Mouse (Mus musculus): Measurements from ENCODE around the gene Rab34. TPM values are rescaled to one million over a fixed set of nuclear protein-coding genes. Genes with fewer than 3 reads are reported as not detected.

Gene Rab34
- polyA plus RNA-seq, 1 experiment, result 78.1 TPM

DNA sequence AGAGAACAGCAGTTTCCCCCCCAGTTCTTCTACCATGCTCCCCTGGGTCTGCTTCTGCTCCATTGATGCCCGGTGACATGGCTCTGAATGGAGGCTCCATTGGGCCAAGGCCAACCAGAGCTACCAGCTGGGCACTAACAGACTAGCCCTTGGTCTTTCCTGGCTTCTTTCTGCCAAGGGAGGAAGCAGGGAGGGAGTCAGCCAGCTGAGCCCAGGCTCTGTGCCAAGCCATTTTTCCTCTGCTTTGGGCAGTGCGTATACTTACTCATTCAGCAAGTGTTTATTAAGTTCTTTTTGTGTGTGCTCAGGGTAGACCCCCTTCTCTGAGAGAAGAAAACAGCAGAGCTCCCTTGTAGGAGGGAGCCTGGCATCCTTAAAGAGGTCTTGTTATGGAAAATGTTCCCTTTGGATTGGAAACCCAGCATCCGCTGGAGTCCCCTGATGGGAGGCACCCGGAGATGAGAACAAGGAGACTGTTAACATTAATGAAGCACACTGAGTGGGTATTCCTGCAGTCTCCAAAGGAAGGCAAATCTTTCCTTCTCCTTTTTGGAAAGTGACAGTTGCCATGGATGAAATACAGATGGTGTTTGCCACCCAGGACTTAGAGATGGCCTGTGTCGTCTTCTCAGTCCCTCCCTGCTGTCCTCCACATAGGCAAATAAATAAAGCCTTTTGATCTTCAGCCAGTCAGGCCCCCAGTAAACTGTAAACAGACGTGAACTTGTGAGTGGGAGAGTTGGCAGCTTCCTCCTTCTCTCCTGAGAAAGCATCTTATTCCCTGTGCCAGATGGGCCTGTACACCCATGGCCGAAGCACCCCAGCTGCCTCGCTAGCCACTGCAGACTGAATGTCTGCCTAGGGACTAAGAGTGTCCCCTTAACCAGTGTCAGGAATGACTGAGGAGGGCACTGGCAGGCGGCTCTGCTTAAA, 35.7 kb upstream of the Rab34 start:
- TF ChIP-seq POLR2A (IDR thresholded peaks at IDR 0.05; ENCODE audit: low read depth, low read length), result no peak
- no peak for TF ChIP-seq CTCF (conservative IDR thresholded peaks at IDR 0.05; ENCODE audit: insufficient read depth, insufficient read length, low read depth, low read length)
- Histone ChIP-seq H3K4me3 (ENCODE audit: insufficient read depth, low read depth, low read length) (no peak overlapping the region), H3K36me3 (ENCODE audit: control insufficient read depth, insufficient read depth, low read length) (no peaks in the 10 kb centered on the region), H3K27me3 (replicated peaks; ENCODE audit: control insufficient read depth, insufficient read depth, low read length) (no peaks in the 10 kb centered on the region), H3K4me1 (ENCODE audit: control insufficient read depth, insufficient read depth, low read length) (peaks cover 3% of the 10 kb centered on the region; the same call in 1 of the 2 replicates), H3K27ac (ENCODE audit: insufficient read depth, low read depth, low read length) (no peak overlapping the region)
- 49% methylated on average over 9 of the region's 9 CpGs for WGBS
- DNase-seq, result peak; percentile 76

- DNase-seq, result no peak
- Histone ChIP-seq H3K4me3 (ENCODE audit: insufficient read depth, low read depth, low read length) (no peak overlapping the region), H3K27me3 (replicated peaks; ENCODE audit: control insufficient read depth, insufficient read depth, low read length) (no peaks in the 10 kb centered on the region), H3K27ac (ENCODE audit: insufficient read depth, low read depth, low read length) (no peak overlapping the region), H3K4me1 (ENCODE audit: control insufficient read depth, insufficient read depth, low read length) (peaks cover 3% of the 10 kb centered on the region; the same call in 1 of the 2 replicates), H3K36me3 (ENCODE audit: control insufficient read depth, insufficient read depth, low read length) (no peaks in the 10 kb centered on the region; the same call in 1 of the 2 replicates)
- TF ChIP-seq CTCF (conservative IDR thresholded peaks at IDR 0.05; ENCODE audit: insufficient read depth, insufficient read length, low read depth, low read length) (no peak), POLR2A (IDR thresholded peaks at IDR 0.05; ENCODE audit: low read depth, low read length) (no peak)
- WGBS, result 70% methylated on average over 13 of the region's 13 CpGs
These were observed 34.5 kb upstream of the Rab34 start for GRCm38 (mm10) chr11:78153778-78154177.

DNA sequence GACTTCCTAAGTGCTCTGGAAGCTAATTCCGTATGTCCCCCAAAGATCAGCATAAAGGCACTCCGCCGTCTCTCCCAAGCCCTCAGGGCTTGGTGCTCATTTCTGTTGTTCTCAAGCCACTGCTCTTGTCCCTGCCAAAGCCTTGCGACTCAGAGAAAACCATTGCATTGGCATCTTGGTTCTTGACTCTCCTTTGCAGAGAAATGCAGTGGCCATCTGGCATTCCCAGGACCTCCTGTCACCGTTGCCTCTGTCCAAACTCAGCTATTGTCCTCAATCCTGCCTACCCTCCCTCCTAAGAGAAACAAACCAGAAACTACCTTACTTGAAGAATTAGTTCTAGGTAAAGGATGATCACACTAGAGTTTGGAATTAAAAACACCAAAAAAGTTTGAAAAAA, 32.6 kb upstream of the Rab34 start:
- H3K36me3 ChIP-seq (ENCODE audit: control insufficient read depth, insufficient read depth, low read length), result peaks cover 4% of the 10 kb centered on the region
- H3K4me1 ChIP-seq (ENCODE audit: control insufficient read depth, insufficient read depth, low read length), result peaks cover 17% of the 10 kb centered on the region
- no peak overlapping the region for H3K27ac ChIP-seq (ENCODE audit: insufficient read depth, low read depth, low read length)
- TF ChIP-seq CTCF (conservative IDR thresholded peaks at IDR 0.05; ENCODE audit: insufficient read depth, insufficient read length, low read depth, low read length), result no peak
- no peak for TF ChIP-seq POLR2A (IDR thresholded peaks at IDR 0.05; ENCODE audit: low read depth, low read length)
- DNase-seq, result no peak
- 83% methylated on average over 5 of the region's 5 CpGs for WGBS
- no peak overlapping the region for H3K4me3 ChIP-seq (ENCODE audit: insufficient read depth, low read depth, low read length)
- H3K27me3 ChIP-seq (replicated peaks; ENCODE audit: control insufficient read depth, insufficient read depth, low read length), result no peaks in the 10 kb centered on the region

GRCm38 (mm10) chr11:78156156-78156699, 32.0 kb upstream of the Rab34 start:
- 73% methylated on average over 6 of the region's 6 CpGs for WGBS
- Histone ChIP-seq H3K36me3 (ENCODE audit: control insufficient read depth, insufficient read depth, low read length) (peaks cover 4% of the 10 kb centered on the region), H3K27me3 (replicated peaks; ENCODE audit: control insufficient read depth, insufficient read depth, low read length) (no peaks in the 10 kb centered on the region), H3K4me1 (ENCODE audit: control insufficient read depth, insufficient read depth, low read length) (peaks cover 18% of the 10 kb centered on the region), H3K27ac (ENCODE audit: insufficient read depth, low read depth, low read length) (no peak overlapping the region), H3K4me3 (ENCODE audit: insufficient read depth, low read depth, low read length) (no peak overlapping the region)
- TF ChIP-seq POLR2A (IDR thresholded peaks at IDR 0.05; ENCODE audit: low read depth, low read length) (no peak), CTCF (conservative IDR thresholded peaks at IDR 0.05; ENCODE audit: insufficient read depth, insufficient read length, low read depth, low read length) (no peak)
- no peak for DNase-seq

DNA sequence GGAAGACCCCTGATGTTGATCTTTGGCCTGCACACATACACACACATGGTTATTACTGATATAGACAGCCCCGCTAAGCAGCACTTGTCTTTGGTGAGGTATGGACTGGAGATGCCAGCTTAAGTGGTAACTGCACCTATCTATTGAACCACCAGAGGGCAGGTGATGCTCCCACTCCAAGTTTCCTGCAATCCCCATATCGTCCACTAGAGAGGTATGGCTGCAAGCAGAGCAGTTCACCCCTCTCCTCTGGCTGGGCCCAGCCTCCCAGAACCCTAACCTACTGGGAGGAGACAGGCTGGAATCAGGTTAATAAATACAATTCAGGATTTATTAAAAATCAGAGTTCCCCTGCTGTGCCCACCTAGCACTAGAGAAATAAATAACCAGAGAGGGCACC, 29.1 kb upstream of the Rab34 start:
- H3K4me3 ChIP-seq (ENCODE audit: insufficient read depth, low read depth, low read length), result no peak overlapping the region
- H3K27me3 ChIP-seq (replicated peaks; ENCODE audit: control insufficient read depth, insufficient read depth, low read length), result no peaks in the 10 kb centered on the region
- peak; percentile 94 for DNase-seq
- WGBS, result 16% methylated on average over 2 of the region's 2 CpGs
- H3K4me1 ChIP-seq (ENCODE audit: control insufficient read depth, insufficient read depth, low read length), result peaks cover 31% of the 10 kb centered on the region
- no peak overlapping the region for H3K27ac ChIP-seq (ENCODE audit: insufficient read depth, low read depth, low read length)
- peaks cover 4% of the 10 kb centered on the region for H3K36me3 ChIP-seq (ENCODE audit: control insufficient read depth, insufficient read depth, low read length)
- no peak for TF ChIP-seq POLR2A (IDR thresholded peaks at IDR 0.05; ENCODE audit: low read depth, low read length)
- TF ChIP-seq CTCF (conservative IDR thresholded peaks at IDR 0.05; ENCODE audit: insufficient read depth, insufficient read length, low read depth, low read length), result peak; percentile 100; the same call in 1 of the 2 replicates

DNA sequence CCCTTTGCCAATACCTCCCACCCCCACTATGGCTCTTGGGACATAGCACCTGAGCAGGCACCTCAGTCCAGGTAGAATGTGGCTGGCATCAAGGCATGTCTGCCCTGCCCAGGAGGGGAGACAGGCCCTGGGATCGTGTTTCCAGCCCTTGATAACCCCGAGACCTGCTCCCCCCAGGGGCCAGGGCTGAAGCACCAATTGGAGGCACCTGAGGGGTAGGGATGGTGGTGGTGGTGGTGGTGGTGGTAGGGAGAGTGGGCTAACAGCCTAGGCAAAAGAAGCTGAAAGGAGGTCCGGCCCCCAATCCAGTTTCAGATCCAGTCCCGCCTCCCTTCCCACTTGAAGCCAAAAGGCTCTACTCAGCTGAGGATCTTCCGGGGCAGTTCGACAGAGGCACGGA, 28.7 kb upstream of the Rab34 start:
- Histone ChIP-seq H3K27ac (ENCODE audit: insufficient read depth, low read depth, low read length) (peak overlapping the region; percentile 64), H3K36me3 (ENCODE audit: control insufficient read depth, insufficient read depth, low read length) (peaks cover 4% of the 10 kb centered on the region), H3K4me1 (ENCODE audit: control insufficient read depth, insufficient read depth, low read length) (peaks cover 31% of the 10 kb centered on the region), H3K4me3 (ENCODE audit: insufficient read depth, low read depth, low read length) (no peak overlapping the region), H3K27me3 (replicated peaks; ENCODE audit: control insufficient read depth, insufficient read depth, low read length) (no peaks in the 10 kb centered on the region)
- WGBS, result 43% methylated on average over 7 of the region's 7 CpGs
- DNase-seq, result no peak
- TF ChIP-seq CTCF (conservative IDR thresholded peaks at IDR 0.05; ENCODE audit: insufficient read depth, insufficient read length, low read depth, low read length) (no peak), POLR2A (IDR thresholded peaks at IDR 0.05; ENCODE audit: low read depth, low read length) (no peak)

- TF ChIP-seq CTCF (conservative IDR thresholded peaks at IDR 0.05; ENCODE audit: insufficient read depth, insufficient read length, low read depth, low read length) (no peak), POLR2A (IDR thresholded peaks at IDR 0.05; ENCODE audit: low read depth, low read length) (no peak)
- no peaks in the 10 kb centered on the region for H3K27me3 ChIP-seq (replicated peaks; ENCODE audit: control insufficient read depth, insufficient read depth, low read length)
- peak overlapping the region; percentile 64; the same call in 1 of the 2 replicates for H3K27ac ChIP-seq (ENCODE audit: insufficient read depth, low read depth, low read length)
- WGBS, result 59% methylated on average over 18 of the region's 18 CpGs
- DNase-seq, result no peak
- H3K36me3 ChIP-seq (ENCODE audit: control insufficient read depth, insufficient read depth, low read length), result peaks cover 4% of the 10 kb centered on the region
- H3K4me3 ChIP-seq (ENCODE audit: insufficient read depth, low read depth, low read length), result no peak overlapping the region
- H3K4me1 ChIP-seq (ENCODE audit: control insufficient read depth, insufficient read depth, low read length), result peaks cover 31% of the 10 kb centered on the region
These were observed 28.1 kb upstream of the Rab34 start for GRCm38 (mm10) chr11:78160171-78160570.
